Mouse (Mus musculus): Measurements from ENCODE around the gene Inhba. TPM values are rescaled to one million over a fixed set of nuclear protein-coding genes. Genes with fewer than 3 reads are reported as not detected.

Inhba gene
- polyA plus RNA-seq, 1 experiment from 2014 or later = 10.0 TPM

DNA sequence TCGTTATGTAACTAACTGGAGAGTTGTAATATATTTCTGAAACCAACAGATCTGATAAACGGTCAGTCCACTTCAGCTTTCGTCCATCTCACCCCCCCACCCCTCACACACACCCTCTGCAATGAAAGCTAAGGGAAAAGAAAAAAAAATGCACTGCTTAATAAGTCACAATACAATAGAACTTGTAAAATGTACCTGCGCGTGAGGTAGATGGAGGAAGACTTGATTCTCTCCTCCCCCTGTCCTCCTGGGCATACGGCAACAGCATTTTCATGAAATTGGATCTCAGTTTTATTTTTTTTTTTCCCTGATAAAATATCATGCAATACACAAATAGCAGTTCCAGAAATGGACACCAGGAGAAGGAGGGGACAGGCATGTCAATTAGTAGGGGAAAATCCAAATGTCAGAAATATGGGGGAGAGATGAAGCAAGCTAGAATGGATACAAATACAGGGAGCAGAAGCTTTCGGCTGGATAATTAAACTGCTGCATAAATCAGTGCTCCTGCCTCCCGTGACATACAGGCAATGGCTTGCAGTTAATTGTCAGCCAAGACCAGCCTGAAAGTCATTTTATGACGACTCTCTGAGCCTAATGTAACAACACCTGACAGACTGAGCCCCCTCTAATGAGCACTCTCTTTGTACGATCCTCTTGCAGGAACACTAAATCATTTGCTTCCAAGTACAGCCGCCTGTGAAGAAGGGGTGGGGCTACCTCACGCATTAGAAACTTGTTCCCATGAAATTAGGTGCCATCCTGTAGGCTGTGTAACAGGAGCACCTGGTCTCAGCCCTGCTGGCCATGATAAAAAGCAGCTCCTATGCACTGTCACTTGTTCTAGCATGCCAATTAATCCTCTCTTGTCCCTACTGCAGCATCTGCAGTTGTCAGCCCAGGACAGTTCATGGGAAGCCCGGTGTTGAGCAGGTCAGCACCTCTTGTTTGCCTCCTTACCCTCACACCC, 11.7 kb downstream of the Inhba start:
- peaks cover 19% of the 10 kb centered on the region for H3K4me1 ChIP-seq (replicated peaks)
- ATAC-seq (ENCODE audit: insufficient number of reproducible peaks, insufficient read depth, low FRiP score, low TSS enrichment, low read depth) = no peak; the same call in 1 of the 2 replicates
- no peak overlapping the region for H3K27ac ChIP-seq
- H3K27me3 ChIP-seq = peaks cover 7% of the 10 kb centered on the region; the same call in 1 of the 2 replicates
- H3K36me3 ChIP-seq = no peaks in the 10 kb centered on the region
- peak overlapping the region; percentile 23 for H3K4me2 ChIP-seq
- H3K4me3 ChIP-seq (replicated peaks) = no peak overlapping the region
- H3K9me3 ChIP-seq = no peaks in the 10 kb centered on the region
- no peak overlapping the region for H3K9ac ChIP-seq (replicated peaks)
- WGBS = 34% methylated on average over 13 of the region's 13 CpGs

DNA sequence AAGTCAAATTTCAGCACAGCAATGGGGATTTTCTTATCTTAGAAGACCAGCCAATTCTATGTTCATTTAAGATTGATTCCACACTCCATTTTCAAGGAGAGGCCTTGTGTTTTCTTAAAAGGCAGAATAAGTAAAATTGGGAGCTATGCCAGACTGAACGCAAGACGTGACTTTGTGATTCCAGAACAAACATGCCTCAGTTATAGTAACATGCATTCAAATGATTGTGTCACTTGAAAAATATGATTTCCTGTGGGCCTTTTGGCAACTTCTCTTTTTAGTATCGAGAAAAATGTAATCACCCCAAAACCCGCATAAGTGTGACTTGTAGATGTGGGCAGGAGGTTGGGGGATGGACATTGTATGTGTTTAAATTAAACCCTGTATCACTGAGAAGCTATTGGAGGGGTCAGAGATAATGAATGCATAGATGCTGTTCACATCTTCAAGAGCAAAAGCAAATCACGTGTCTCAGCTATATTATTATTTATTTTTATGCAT, 19.0 kb downstream of the Inhba start:
- ATAC-seq (ENCODE audit: insufficient number of reproducible peaks, insufficient read depth, low FRiP score, low TSS enrichment, low read depth) = no peak
- H3K4me2 ChIP-seq = no peak overlapping the region
- H3K36me3 ChIP-seq = no peaks in the 10 kb centered on the region
- H3K27me3 ChIP-seq = no peaks in the 10 kb centered on the region
- H3K4me3 ChIP-seq (replicated peaks) = no peak overlapping the region
- 90% methylated on average over 5 of the region's 5 CpGs for WGBS
- H3K9me3 ChIP-seq = no peaks in the 10 kb centered on the region
- no peak overlapping the region for H3K27ac ChIP-seq
- no peaks in the 10 kb centered on the region for H3K4me1 ChIP-seq (replicated peaks)
- H3K9ac ChIP-seq (replicated peaks) = no peak overlapping the region

DNA sequence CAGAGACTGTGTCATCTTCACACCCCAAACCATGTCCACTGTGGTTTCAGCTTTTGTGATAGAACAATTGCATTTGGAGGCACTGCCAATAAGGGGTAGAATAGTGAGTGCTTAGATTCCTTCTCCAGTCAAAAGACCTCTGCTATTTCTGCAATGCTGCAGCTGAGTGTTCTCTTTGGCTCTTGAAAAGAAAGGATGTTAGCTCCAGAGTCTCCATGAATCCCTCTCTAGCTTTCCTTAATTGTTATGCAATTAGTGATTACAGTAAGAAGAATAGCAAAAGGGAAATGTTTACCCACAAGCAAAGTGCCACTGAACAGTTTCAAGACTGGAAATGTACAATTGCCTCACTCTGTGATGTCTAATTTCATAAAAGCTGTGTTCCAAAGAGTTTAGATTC, 20.8 kb downstream of the Inhba start:
- H3K4me1 ChIP-seq (replicated peaks) = no peaks in the 10 kb centered on the region
- no peak overlapping the region for H3K4me3 ChIP-seq (replicated peaks)
- ATAC-seq (ENCODE audit: insufficient number of reproducible peaks, insufficient read depth, low FRiP score, low TSS enrichment, low read depth) = no peak

DNA sequence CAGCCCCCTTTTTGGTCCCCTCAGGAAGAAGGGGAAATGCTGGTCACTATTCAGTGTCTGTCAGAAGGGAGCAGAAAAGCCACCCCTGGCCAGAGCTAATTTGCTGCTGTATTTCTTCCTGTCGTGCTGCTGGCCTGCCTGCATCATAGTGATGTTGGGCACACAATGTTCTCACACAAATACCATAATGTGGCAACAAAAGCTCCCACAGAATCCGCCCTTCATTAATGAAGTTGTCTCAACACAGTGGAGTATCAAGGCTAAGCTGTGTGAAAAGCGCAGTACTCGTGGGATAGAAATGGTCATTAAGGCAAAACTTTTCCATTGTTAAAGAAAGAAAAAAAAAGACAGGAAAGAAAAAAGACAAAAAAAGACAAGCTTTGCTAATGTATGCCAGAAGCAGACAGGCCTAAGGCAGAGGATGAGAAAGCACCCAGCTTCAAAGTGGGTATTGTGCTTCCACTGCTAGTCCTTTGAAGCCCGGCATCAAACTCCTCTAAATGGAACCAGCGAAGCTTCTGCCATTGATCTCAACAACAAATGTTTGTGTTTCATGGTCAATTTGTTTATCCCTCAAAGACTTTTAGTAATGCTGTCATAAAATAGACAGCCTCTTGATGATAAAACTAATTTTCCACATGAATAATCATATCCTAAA, 21.4 kb downstream of the Inhba start:
- no peaks in the 10 kb centered on the region for H3K9me3 ChIP-seq
- WGBS = 62% methylated on average over 6 of the region's 6 CpGs
- H3K36me3 ChIP-seq = no peaks in the 10 kb centered on the region
- H3K4me3 ChIP-seq (replicated peaks) = no peak overlapping the region
- no peak overlapping the region for H3K27ac ChIP-seq
- no peak for ATAC-seq (ENCODE audit: insufficient number of reproducible peaks, insufficient read depth, low FRiP score, low TSS enrichment, low read depth)
- H3K4me1 ChIP-seq (replicated peaks) = no peaks in the 10 kb centered on the region
- no peak overlapping the region for H3K9ac ChIP-seq (replicated peaks)
- no peaks in the 10 kb centered on the region for H3K27me3 ChIP-seq
- H3K4me2 ChIP-seq = no peak overlapping the region

More for the DNA sequence above, 20.8 kb downstream of the Inhba start:
- Histone ChIP-seq H3K4me2 (no peak overlapping the region), H3K9ac (replicated peaks) (no peak overlapping the region), H3K9me3 (no peaks in the 10 kb centered on the region), H3K27me3 (no peaks in the 10 kb centered on the region), H3K27ac (no peak overlapping the region), H3K36me3 (no peaks in the 10 kb centered on the region)

DNA sequence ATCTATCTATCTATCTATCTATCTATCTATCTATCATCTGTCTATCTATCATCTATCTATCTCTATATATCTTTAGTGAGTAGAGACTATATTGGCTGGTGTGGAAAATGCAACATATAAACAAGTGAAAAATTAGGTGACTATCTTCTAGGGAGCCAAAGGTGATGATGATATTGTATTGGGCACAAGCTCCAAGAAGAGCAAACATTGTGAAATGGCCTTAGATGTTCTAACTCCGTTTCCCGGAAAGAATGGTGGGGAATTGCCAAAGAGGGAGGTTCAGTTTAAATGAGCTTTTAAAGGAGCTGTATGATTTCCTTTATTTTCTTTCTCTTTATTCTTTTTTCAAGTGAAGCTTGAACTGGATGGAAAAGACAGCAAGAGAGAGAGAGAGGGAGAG, 57.4 kb downstream of the Inhba start:
- WGBS = 94% methylated on average over 2 of the region's 2 CpGs
- H3K27ac ChIP-seq = no peak overlapping the region
- H3K36me3 ChIP-seq = no peaks in the 10 kb centered on the region
- no peak overlapping the region for H3K4me3 ChIP-seq (replicated peaks)
- ATAC-seq (ENCODE audit: insufficient number of reproducible peaks, insufficient read depth, low FRiP score, low TSS enrichment, low read depth) = no peak
- H3K27me3 ChIP-seq = no peaks in the 10 kb centered on the region
- H3K4me2 ChIP-seq = no peak overlapping the region
- no peaks in the 10 kb centered on the region for H3K9me3 ChIP-seq
- H3K4me1 ChIP-seq (replicated peaks) = no peaks in the 10 kb centered on the region
- H3K9ac ChIP-seq (replicated peaks) = no peak overlapping the region

DNA sequence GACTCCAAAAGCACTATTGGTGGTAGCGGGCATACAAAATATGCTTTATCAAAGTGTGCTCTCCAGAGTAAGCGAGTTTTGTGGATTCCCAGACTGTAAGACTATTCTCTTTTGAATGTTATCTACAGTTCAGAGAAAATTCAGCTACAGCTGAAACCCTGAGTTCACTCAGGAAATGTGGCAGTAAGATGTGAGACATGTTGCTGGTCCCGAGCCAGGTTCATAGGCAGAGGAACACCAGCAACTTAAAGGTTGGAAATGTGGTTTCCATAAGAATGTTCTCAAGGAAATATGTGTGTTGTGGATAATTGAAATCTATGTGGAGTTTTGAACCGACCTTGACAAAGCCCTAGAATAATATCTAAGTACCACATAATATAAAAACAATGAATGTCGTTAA, 65.6 kb downstream of the Inhba start:
- Histone ChIP-seq H3K4me3 (replicated peaks) (no peak overlapping the region), H3K9ac (replicated peaks) (no peak overlapping the region), H3K36me3 (no peaks in the 10 kb centered on the region), H3K27ac (no peak overlapping the region), H3K4me2 (no peak overlapping the region), H3K27me3 (no peaks in the 10 kb centered on the region), H3K9me3 (no peaks in the 10 kb centered on the region), H3K4me1 (replicated peaks) (no peaks in the 10 kb centered on the region)
- no peak for ATAC-seq (ENCODE audit: insufficient number of reproducible peaks, insufficient read depth, low FRiP score, low TSS enrichment, low read depth)
- WGBS = 78% methylated on average over 5 of the region's 5 CpGs

DNA sequence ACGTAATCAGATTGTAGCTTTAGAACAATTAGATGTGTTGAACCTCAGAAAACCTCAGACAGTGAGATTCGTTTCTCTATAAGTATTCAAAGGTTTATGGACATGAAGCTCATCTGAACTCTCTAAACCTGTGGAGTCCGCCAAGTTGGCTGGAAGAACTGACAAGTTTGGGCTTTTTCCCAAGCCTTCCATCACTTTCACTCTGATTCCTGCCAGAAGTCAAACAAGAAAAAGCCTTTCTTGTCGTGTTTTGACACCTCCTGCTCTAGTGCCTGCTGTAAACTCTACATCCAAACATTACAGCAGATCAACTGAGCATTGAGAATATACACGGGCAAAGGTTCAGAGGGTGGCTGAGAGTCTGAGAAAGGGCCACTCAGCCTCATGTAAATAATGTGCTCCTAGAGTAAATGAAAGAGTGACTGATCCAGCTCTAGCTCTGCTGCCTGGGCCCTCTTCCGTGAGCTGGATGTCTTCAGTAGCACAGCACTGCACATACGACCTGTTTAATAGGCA, 66.6 kb downstream of the Inhba start:
- WGBS = 60% methylated on average over 7 of the region's 7 CpGs
- Histone ChIP-seq H3K4me3 (replicated peaks) (no peak overlapping the region), H3K9me3 (no peaks in the 10 kb centered on the region), H3K27me3 (no peaks in the 10 kb centered on the region), H3K4me2 (no peak overlapping the region), H3K36me3 (no peaks in the 10 kb centered on the region), H3K9ac (replicated peaks) (no peak overlapping the region), H3K4me1 (replicated peaks) (no peaks in the 10 kb centered on the region), H3K27ac (no peak overlapping the region)
- ATAC-seq (ENCODE audit: insufficient number of reproducible peaks, insufficient read depth, low FRiP score, low TSS enrichment, low read depth) = no peak

DNA sequence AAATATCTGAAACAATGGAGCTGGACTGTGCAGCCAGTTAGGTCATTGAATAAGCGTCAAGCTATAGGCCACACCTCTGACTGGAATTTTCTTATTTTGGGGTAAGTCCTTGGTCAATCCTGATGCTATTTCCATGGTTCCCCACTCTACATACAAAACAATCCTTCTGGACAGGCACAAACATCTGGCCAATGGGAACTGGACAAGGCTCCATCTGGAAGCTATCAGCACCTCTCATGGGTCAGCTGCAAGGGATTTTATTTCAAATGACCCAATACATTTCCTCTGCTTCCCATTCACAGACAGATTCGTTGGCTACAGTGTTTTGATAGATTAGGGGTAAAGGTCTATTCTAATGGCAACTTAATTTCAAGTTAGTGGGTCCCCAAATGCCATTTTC, 68.6 kb downstream of the Inhba start:
- WGBS = 38% methylated on average over 2 of the region's 2 CpGs
- no peaks in the 10 kb centered on the region for H3K4me1 ChIP-seq (replicated peaks)
- H3K9me3 ChIP-seq = no peaks in the 10 kb centered on the region
- ATAC-seq (ENCODE audit: insufficient number of reproducible peaks, insufficient read depth, low FRiP score, low TSS enrichment, low read depth) = no peak
- no peaks in the 10 kb centered on the region for H3K27me3 ChIP-seq
- no peak overlapping the region for H3K27ac ChIP-seq
- H3K36me3 ChIP-seq = no peaks in the 10 kb centered on the region
- no peak overlapping the region for H3K4me3 ChIP-seq (replicated peaks)
- H3K9ac ChIP-seq (replicated peaks) = no peak overlapping the region
- H3K4me2 ChIP-seq = no peak overlapping the region

All from limb, embryonic 12.5 days (tissue).